In genomic region chr1:105900158-105900557, GRCm38 (mm10) we compare ENCODE assay signal across 22 mouse cellular contexts.
DNase-seq lines count a peak whose midpoint lies in the region; ATAC-seq and TF ChIP-seq lines count a peak whose summit lies in the region.
"Had no signal": no experiment of that assay in that cellular context is flagged by ENCODE, and none has a peak within 500 bp of the region (broad histone marks: within the 10 kb centered on the region; RNA-seq: fewer than 3 reads in every experiment).

No protein-coding gene starts in this region.

- H3K4me2 ChIP-seq in intestine, postnatal 0 days (replicated peaks; ENCODE audit: low read depth) = no peak overlapping the region
- no peak overlapping the region for H3K4me2 ChIP-seq in intestine, embryonic 15.5 days (replicated peaks)
- H3K4me2 ChIP-seq: embryonic facial prominence, embryonic 13.5 days; embryonic facial prominence, embryonic 15.5 days; forebrain, embryonic 12.5 days had no signal

- 0 out of 2 replicates have a peak, but pooled peaks cover 4% of the 10 kb centered on the region for H3K9me3 ChIP-seq in intestine, postnatal 0 days (ENCODE audit: control insufficient read depth)
- no peaks in the 10 kb centered on the region for H3K9me3 ChIP-seq in intestine, embryonic 15.5 days
- H3K9me3 ChIP-seq: embryonic facial prominence, embryonic 13.5 days; embryonic facial prominence, embryonic 15.5 days; forebrain, embryonic 12.5 days had no signal

- WGBS in intestine, postnatal 0 days = 60% methylated on average over 5 of the region's 5 CpGs
- WGBS in intestine, embryonic 15.5 days = 71% methylated on average over 5 of the region's 5 CpGs
- WGBS in liver, adult 2 months = 41% methylated on average over 5 of the region's 5 CpGs

- H3K4me1 ChIP-seq in intestine, postnatal 0 days (replicated peaks; ENCODE audit: control insufficient read depth, insufficient read depth, low read length) = no peaks in the 10 kb centered on the region
- no peaks in the 10 kb centered on the region for H3K4me1 ChIP-seq in intestine, embryonic 15.5 days (replicated peaks)
- peaks cover 18% of the 10 kb centered on the region for H3K4me1 ChIP-seq in liver, adult 2 months (ENCODE audit: control insufficient read depth, insufficient read depth, low read length)
- H3K4me1 ChIP-seq: embryonic facial prominence, embryonic 13.5 days; embryonic facial prominence, embryonic 15.5 days; forebrain, embryonic 10.5 days; forebrain, embryonic 12.5 days had no signal

- TF ChIP-seq POLR2A in liver, adult 2 months (IDR thresholded peaks at IDR 0.05; ENCODE audit: extremely low read depth, insufficient read depth, low read length) = no peak

- H3K27ac ChIP-seq in intestine, postnatal 0 days (ENCODE audit: low read depth, low read length) = no peak overlapping the region
- H3K27ac ChIP-seq in intestine, embryonic 15.5 days = no peak overlapping the region
- H3K27ac ChIP-seq in liver, adult 2 months (replicated peaks; ENCODE audit: insufficient read depth, low read depth, low read length) = peak overlapping the region; percentile 96
- H3K27ac ChIP-seq: embryonic facial prominence, embryonic 13.5 days; embryonic facial prominence, embryonic 15.5 days; forebrain, embryonic 10.5 days; forebrain, embryonic 12.5 days had no signal

- H3K9ac ChIP-seq in intestine, postnatal 0 days (ENCODE audit: low read depth, low read length) = no peak overlapping the region
- H3K9ac ChIP-seq in intestine, embryonic 15.5 days = no peak overlapping the region
- H3K9ac ChIP-seq in liver, adult 2 months (ENCODE audit: low read depth, low read length) = no peak overlapping the region
- H3K9ac ChIP-seq: embryonic facial prominence, embryonic 13.5 days; embryonic facial prominence, embryonic 15.5 days; forebrain, embryonic 12.5 days had no signal

- no peak for TF ChIP-seq CTCF in intestine, postnatal 0 days (IDR thresholded peaks at IDR 0.05; ENCODE audit: low read depth)
- TF ChIP-seq CTCF in liver, adult 2 months (IDR thresholded peaks at IDR 0.05; ENCODE audit: low read depth, low read length) = no peak

- no peaks in the 10 kb centered on the region for H3K27me3 ChIP-seq in intestine, postnatal 0 days (replicated peaks; ENCODE audit: control insufficient read depth, insufficient read depth, low read length)
- no peaks in the 10 kb centered on the region for H3K27me3 ChIP-seq in intestine, embryonic 15.5 days (replicated peaks)
- H3K27me3 ChIP-seq in liver, adult 2 months (ENCODE audit: control insufficient read depth, insufficient read depth, low read length) = no peaks in the 10 kb centered on the region
- H3K27me3 ChIP-seq: embryonic facial prominence, embryonic 13.5 days; embryonic facial prominence, embryonic 15.5 days; forebrain, embryonic 12.5 days had no signal

- ATAC-seq in intestine, postnatal 0 days = peak; percentile 54
- ATAC-seq in intestine, embryonic 15.5 days = no peak
- ATAC-seq in granulocyte monocyte progenitor cell, adult 5-6 weeks (replicated peaks; ENCODE audit: poor library complexity, severe bottlenecking) = no peak
- ATAC-seq: forebrain, embryonic 14.5 days had no signal

- DNase-seq in liver, adult 2 months (ENCODE audit: extremely low read depth, low read depth, low spot score) = peak; percentile 69
- no peak for DNase-seq in liver
- peak; percentile 16 for DNase-seq in yolk sac, embryonic 10.5 days (ENCODE audit: low spot score)
- DNase-seq: adrenal gland, adult 2 months; adrenal gland, postnatal 10 days; adrenal gland, postnatal 25 days; cerebellum, adult 11 months; cerebellum, adult 18-20 months; cerebellum, adult 8-10 months; cerebellum, adult 9-11 months; cerebellum, postnatal 14 days; cerebellum, postnatal 36 days; embryo, embryonic 11 days had no signal

- no peaks in the 10 kb centered on the region for H3K79me2 ChIP-seq in liver, adult 2 months (ENCODE audit: control insufficient read depth, insufficient read depth, low read length)

- H3K4me3 ChIP-seq in intestine, postnatal 0 days (ENCODE audit: low read depth, low read length) = no peak overlapping the region
- no peak overlapping the region for H3K4me3 ChIP-seq in intestine, embryonic 15.5 days (replicated peaks)
- H3K4me3 ChIP-seq in liver, adult 2 months (ENCODE audit: insufficient read depth, low read depth, low read length) = no peak overlapping the region
- H3K4me3 ChIP-seq: embryonic facial prominence, embryonic 13.5 days; embryonic facial prominence, embryonic 15.5 days; erythroblast, embryonic 14.5 days; forebrain, embryonic 10.5 days; forebrain, embryonic 12.5 days had no signal

- no peaks in the 10 kb centered on the region for H3K36me3 ChIP-seq in intestine, postnatal 0 days (ENCODE audit: control insufficient read depth, insufficient read depth)
- H3K36me3 ChIP-seq in intestine, embryonic 15.5 days = no peaks in the 10 kb centered on the region
- no peaks in the 10 kb centered on the region for H3K36me3 ChIP-seq in liver, adult 2 months (ENCODE audit: control insufficient read depth, insufficient read depth, low read length)
- H3K36me3 ChIP-seq: embryonic facial prominence, embryonic 13.5 days; embryonic facial prominence, embryonic 15.5 days; forebrain, embryonic 10.5 days; forebrain, embryonic 12.5 days had no signal
